Mouse (Mus musculus): Measurements from ENCODE around the gene Ddx54.

The Ddx54 gene

DNA sequence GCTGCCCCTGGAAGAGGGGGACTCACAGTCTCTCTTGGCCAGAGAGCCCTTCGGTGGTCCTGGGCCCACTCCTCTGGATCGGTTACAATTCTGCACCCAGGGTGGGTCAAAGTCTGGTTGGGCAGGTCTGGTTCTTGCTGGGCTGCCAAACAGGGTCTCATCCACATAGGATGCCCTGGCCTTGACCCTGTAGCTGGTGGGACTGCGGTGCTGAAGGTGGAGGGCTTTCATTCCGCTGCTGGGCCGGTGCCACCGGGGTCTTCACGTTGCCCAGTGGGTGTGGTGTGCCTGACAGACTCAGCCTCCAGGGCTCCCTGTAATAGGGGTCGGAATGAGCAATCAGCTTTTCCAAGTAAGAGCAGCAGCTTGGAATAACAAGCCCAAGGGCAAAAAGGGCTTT lies 1.1 kb upstream of the Ddx54 start:
- DNase-seq (ENCODE audit: low spot score): no peak

DNA sequence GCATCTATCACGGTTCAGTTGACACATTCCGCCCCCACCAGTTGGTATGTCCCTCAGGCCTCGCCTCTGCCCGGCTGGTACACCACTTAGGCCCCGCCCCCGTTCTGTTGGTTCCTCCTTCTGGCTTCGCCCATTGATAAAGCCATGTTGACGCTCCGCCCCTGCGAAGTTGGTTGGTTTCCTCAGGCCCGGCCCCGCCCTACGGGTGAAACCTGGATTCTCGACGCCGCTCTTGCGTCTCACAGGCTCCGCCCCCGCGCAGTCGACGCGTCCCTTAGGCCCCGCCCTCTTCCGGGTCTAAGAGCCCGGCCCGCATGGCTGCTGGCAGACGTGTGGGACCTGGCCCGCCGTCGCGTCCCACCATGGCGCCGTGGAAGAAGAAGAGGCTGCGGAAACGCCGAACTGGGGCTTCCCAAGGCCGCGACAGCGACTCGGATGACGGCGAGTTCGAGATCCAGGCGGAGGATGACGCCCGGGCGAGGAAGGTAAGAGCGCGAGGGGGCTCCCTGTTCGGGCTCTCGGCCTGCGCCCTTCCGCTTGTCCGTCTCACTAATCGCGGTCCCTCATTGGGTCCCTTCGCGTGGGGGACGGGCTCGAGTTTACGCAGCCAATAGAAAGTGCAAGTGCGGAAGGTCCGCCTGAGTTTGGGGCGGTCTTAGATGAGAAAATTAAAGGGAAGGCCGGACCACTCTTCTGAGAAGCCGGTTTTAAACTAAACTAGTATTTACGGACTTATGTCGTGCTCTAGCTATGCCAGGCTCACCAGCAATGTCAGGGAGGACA lies 474 bp downstream of the Ddx54 start:
- peak; percentile 100 for DNase-seq (ENCODE audit: low spot score)

DNA sequence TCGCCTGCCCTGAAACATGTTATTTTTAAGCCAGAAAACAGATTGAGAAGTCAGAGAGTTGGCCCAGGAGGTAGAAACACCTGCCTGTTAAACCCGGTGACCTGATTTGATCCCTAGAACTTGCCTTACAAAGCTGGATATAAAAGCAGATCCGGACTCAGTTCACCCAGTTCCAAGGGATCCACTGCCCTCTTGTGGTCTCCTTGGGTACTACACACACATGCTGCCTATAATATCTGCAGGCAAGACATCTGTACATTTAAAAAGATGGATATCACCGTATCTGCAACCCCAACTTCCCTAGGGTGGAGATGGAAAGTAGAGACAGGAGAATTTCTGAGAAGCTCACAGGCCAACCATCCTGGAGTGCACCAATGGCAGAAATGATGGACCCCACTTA lies 3.4 kb downstream of the Ddx54 start:
- no peak for DNase-seq (ENCODE audit: low spot score)

DNA sequence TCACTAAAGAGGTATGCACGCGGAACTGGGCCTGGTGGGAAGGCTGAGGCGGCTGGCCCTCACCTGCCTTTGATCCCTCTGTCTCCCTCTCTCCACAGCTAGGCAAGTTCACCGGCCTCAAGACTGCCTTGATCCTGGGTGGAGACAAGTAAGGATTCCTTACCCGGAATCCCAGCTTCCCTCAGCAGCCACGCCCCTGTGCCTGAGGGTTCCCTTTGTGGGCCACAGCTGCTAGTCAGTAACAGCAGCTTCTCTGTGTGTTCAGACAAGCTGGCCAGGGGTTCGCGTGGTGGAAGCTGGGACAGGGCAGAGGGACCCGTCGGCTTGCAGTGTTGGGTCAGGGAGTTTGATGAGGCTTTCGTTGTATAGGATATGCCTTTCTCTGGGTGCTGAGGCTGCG lies 6.2 kb downstream of the Ddx54 start:
- DNase-seq (ENCODE audit: low spot score): no peak

DNA sequence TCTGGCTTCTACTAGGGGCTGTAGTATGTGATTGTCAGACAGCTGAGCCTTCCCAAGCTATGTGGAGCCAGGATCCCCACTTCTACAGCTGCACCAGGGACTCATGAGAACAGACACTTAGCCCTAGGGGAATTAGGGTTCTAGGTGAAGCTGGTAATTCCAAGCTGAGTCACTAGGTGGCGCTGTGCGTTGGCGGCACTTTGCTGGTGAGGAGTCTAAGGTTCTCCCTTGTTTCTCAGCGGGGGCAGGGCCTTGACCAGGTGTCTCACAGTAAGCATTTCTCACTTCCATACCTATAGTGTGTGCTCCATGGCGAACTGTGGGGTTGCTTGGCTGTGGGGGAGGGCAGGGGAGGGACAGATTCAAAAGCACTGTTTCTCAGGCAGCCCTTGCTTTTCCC lies 6.7 kb downstream of the Ddx54 start:
- peak; percentile 77 for DNase-seq (ENCODE audit: low spot score)

DNA sequence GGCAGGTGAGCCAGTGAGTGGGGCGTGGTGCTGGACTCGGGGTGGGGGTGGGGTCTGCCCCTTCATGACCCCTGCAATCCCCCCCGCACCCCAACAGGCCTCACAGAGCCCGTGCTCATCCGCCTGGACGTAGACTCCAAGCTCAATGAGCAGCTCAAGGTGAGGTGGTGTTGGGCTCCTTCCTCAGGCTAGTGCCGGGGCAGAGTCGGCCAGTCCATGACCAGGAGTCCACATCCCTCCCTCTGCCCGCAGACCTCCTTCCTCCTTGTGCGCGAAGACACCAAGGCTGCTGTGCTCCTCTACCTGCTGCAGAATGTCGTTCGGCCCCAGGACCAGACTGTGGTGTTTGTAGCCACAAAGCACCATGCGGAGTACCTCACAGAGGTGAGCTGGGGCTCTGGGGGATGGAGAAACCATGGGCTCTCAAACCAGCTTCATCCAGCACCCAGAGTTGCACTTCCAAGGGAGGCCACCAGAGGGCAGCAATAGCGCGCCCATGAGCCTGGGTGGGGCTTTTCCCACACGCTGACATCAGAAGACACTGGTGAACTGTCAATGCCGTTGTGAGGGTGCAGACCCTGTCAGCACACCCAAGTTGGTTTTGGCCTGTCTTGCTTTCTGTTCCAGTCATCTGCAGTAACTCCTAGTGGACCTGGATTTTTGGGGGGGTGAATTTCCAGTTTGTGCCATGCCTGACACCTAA lies 8.0 kb downstream of the Ddx54 start:
- DNase-seq (ENCODE audit: low spot score): peak; percentile 82

DNA sequence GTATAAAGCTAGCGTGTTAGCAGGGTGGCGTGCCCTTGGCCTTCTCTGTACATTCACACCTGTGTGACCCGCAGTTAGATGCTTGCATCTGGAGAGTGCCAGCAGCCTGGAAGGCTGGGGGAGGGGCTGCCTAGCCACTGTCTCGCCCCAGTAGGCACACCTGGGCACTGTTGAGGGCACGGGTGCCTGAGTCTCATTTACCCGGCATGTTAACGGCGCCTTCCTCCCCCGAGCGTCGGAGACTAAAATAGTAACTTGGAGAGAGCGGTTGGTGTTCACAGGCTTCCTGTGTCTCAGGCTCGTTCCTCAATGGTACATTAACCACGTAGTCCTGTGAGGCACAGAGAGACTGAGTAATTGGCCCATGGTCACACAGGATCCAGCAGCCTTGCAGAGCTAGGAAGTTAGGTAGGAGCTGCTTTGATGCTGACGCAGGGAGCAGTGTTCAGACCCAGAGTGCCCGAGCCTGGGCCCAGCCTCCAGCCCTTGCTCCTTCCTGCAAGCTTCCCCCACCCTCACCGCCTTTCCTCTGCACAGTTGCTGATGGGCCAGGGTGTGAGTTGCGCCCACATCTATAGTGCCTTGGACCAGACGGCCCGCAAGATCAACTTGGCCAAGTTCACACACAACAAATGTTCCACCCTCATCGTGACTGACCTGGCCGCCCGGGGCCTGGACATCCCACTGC lies 8.7 kb downstream of the Ddx54 start:
- no peak for DNase-seq (ENCODE audit: low spot score)

DNA sequence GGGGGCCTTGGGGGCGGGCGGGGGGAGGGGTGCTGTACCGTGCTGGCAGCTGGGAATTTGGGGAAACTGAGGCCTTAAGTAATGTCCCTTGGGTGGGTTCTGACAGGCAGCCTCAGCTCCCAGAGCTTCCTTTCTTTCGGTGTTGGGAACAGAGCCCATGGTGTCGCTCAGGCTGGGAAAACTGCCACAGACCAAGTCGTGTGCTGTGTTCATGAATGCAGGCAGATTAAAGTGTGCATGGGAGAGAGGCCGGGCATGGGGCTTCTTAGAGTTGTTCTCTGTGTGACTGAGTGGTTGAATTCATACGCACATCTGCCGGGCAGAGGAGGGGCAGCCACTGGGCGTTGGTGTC lies 9.3 kb downstream of the Ddx54 start:
- no peak for DNase-seq (ENCODE audit: low spot score)

DNA sequence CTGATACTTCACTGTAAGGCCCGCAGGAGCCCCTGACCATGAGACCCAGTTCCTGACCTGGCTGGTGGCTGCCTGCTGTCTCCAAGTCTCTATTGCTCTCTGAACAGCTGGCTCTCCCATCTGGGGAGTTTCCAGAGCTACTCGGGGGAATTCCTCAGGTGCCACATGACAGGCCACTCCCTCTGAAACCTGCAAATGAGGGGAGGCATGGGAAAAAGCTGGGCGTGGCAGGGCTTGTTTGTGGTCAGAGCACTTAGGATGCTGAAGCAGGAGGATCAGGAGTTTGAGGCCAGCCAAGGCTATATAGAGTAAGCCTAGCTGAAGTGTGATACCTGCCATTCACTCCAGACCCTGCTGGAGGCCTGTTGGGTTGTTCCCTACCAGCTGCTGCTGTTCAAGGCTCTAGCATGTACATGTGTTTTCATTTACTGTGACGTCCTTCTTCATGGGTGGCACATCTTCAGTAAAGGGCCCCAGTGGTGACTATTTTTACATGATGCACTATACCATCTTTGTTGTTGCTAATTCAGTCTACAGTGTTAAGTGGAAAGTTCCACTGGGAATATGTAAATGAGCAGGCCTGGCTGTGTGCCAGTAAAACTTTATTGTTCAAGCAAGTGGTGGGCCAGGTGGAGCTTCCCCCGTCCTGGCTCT lies 9.8 kb downstream of the Ddx54 start:
- no peak for DNase-seq (ENCODE audit: low spot score)

DNA sequence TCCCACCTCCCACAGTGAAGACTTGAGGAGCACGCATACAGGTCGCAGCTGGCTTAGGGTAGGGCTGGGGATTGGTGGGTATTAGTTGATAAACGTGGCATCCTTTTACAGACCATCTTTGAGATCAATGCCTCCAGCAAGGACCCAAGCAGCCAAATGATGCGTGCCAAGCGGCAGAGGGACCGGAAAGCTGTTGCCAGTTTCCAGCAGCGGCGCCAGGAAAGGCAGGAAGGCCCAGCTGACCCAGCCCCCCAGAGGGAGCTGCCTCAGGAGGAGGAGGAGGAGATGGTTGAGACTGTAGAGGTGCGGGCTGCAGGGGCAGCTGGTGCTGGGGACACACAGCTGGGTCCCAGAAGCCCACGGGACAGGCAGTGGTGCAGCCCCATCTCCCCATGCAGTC lies 11.9 kb downstream of the Ddx54 start:
- no peak for DNase-seq (ENCODE audit: low spot score)

DNA sequence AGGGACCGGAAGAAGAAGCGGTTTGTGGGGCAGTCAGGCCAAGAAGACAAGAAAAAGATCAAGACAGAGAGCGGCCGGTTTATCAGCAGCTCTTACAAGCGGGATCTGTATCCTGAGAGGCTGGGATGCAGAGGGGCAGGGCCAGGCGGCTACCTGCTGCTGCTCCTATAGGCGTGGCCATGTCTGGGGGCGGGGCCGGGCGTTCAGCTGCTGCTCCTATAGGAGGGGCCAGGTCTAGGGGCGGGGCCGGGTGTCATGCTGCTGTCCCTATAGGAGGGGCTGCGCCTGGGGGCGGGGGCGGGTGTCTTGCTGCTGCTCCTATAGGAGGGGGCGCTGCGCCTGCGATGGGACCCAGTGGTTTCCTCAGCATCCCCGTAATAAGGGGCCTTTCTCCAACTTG lies 13.9 kb downstream of the Ddx54 start:
- DNase-seq (ENCODE audit: low spot score): peak; percentile 58

DNA sequence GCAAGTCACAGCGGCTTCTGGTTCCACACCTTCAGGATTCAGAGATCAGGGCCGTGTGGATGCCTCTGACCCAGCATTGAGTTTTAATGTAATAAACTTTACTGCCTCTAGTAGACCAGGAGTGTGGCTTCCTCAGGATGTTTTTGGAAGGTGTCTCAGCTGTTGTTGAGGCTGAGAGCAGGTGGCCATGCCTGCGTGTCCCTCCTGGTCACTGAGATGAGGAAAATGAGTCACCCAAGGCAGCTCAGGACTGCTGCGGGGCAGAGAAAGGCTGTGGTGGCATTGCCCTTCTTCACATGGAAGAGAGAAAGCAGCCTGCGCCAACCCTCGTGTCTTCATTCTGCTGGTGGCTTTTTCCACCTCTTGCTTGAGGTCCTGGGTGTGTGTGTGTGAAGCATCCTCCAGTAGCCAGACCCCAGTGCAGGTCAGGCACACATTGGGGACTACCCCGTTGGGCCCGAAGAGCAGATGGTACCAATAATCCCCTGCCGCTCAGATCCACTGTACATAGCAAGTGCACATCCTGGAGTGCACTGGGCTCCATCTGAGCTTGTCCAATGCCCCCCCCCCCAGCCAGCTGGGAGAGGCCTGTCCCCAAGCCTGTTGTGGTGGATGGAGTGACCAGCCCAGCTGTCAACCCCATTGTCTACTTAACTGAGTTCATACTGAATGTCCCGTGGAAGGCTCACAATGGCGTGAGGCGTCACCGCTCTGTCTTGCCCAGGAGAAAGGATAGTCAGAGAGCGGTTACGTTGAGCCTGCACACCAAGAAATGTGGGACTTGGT lies 15.2 kb downstream of the Ddx54 start:
- DNase-seq (ENCODE audit: low spot score): no peak

DNA sequence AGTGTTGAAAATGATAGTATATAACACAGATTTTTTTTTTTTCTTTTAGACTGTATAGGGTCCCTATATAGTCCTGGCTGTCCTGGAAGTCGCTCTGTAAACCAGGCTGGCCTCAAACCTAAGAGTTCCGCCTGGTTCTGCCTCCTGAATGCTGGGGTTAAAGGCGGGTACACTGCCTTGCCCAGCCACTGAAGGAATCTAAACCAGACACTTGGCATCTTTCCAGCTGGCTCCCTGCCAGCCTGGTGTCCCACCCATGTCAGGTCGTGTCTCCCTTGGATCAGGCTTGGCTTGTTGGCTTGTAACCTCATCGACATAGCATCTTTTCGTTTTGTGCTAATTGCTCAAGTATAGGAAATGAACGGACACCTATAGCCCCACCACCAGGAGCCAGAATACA lies 16.1 kb downstream of the Ddx54 start:
- DNase-seq (ENCODE audit: low spot score): no peak

DNA sequence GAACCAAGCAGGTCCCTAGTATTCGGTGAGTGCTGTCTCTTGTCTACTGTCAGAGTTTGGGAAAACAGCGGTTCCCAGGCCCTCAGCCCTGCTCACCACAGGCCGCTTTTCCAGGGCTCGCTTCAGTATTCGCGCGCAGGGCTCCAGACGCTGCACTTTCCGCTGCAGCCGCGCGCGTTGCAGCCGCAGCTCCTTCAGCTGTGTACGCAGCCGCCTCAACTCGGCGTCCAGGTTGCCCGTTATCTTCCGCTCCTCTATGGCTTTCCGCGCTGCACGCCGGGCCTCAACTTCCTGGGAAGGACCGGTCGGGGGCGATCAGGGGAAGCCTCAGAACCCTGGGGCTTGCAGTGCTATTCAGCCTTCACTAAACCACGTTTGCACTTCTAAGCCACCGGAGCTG lies 18.6 kb downstream of the Ddx54 start:
- DNase-seq (ENCODE audit: low spot score): peak; percentile 45

DNA sequence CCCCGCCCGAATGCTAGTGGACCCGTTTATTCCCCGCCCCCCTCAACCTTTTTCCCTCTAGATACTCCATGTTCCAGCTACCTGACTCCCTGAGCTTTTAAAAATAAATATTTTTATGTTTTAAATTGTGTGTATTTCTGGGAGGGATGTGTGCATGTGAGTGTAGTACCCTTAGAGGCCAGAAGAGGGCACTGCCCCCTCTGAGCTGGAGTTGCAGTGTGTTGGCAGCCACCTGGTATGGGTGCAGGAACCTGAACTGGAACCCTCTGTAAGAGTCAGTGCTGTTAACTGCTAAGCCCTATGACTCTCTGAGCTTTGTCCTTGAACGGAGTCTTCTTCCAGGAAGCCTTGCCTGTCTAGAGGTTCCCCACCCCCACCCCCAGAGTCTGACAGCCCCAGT lies 19.4 kb downstream of the Ddx54 start:
- no peak for DNase-seq (ENCODE audit: low spot score)

DNA sequence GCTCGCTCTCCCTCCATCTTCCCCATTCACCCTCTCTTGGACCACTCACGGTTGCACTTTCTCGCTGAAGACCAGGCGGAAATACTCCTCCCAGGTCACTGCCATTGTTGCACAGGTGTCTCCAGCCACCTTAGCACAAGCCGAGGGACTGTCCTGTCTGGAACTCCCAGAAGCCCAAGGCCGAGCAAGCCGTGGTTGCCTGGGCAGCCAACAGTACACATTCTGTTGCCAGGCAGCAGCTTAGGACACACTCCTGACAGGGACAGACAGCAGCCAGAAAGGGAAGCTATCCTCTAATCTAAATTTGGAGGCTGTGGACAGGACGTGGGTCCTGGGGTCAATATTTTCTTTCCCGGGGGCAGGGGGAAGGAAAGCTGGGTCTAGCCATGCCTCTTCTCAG lies 21.6 kb downstream of the Ddx54 start, which contains the start of gene Cfap73:
Gene Cfap73 (minus strand): TSS at position 105 of the 400 bp plus-strand sequence.
- DNase-seq (ENCODE audit: low spot score): no peak

DNA sequence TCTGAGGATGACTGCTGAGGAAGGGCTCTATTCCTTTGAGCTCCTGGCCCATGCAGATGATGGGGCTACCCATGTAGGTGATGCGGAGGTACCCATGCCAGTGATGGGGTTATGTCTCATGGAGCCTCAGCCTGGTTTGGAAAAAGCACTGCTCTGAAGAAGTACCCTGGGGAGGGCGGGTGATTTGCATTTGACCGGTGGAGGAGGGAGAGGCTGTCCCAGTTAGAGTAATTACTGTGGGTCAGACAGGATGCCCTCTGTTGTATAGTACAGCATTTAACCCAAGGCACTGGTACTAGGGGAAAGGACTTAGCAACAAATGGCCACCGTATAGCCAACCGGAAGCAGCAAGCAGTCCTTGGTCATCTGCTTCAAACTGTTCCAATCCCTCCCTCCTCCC lies 22.3 kb downstream of the Ddx54 start:
- no peak for DNase-seq (ENCODE audit: low spot score)

DNA sequence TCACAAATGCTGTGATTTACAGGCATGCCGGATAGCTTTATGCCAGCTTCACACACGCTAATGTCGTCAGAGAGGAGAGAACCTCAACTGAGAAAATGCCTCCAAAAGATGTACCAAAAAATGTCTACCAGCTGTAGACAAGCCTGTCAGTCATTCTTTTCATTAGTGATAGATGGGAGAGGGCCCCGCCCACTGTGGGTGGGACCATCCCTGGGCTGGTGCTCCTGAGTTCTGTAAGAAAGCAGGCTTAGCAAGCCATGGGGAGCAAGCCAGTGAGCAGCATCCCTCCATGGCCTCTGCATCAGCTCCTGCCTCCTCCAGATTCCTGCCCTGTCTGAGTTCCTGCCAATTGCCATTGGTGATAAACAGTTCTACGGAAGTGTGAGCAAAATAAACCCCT lies 23.1 kb downstream of the Ddx54 start:
- DNase-seq (ENCODE audit: low spot score): no peak

DNA sequence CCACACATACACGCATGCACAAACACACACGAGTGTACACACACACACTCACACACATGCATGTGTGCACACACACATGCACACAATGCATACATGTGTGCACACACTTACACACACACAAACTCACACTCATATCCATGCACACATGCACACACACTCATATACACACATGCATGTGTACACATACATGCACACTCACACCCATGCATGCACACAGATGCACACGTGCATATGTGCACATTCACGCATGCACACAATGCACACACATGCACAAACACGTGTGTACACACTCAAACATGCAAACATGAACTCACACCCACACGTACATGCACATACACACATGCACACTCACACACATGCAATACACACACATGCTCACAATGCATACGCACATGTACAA lies 27.6 kb downstream of the Ddx54 start:
- DNase-seq (ENCODE audit: low spot score): no peak

DNA sequence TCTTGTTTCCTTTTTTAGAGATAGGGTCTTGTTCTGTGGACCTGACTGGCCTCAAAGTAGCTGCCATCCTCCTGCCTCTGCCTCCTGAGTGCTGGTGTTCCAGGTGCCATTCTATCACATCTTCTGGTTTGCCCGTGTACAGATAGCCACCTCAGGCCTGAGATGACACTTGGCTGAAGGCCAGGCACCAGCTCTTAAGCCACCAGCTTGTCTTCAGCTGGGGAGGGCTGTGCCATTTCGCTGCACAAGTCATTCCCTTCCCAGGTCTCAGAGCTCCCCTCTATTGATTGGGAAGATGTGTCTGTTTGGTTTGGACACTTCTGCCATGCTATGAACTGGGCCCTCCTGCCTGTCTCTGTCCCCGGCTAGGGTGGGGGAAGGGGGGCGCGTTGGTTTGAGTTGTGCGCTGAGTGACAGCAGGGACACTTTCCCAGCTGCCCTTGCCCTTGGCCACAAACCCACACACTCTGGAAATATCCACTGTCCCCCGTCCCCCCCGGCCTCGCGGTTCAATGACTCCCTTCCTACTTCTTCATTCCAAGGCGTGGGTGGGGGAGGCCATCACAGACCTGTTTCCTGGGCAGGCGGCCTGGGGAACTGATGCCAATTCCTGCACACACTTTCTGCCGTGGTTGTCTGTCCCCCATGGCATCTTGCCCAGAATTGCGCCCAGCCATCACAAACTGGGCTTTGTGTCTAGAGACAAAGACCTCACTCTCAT lies 31.0 kb downstream of the Ddx54 start:
- no peak for DNase-seq (ENCODE audit: low spot score)

DNA sequence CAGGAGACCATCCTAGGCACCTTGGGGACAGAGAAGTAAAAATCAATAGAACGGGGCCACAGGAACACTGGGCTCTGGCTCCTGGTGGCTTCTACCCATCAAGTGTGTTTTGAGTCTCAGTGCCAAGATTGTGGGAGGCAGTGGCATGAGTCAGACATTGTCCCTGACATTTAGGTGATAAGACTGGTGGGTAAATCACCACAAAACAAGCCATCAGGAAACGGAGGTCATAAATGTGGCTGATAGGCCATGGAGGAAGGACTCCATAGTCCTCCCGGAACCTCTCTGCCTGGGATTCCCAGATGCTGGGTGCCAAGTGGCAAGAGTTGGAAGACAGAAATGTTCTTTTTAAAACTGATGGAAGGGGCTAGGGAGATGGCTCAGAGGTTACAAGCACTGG lies 31.7 kb downstream of the Ddx54 start:
- DNase-seq (ENCODE audit: low spot score): no peak

Data from embryo, embryonic 10 days (tissue).